ENCODE assay signal across 11 mouse cellular contexts in the genomic region with DNA sequence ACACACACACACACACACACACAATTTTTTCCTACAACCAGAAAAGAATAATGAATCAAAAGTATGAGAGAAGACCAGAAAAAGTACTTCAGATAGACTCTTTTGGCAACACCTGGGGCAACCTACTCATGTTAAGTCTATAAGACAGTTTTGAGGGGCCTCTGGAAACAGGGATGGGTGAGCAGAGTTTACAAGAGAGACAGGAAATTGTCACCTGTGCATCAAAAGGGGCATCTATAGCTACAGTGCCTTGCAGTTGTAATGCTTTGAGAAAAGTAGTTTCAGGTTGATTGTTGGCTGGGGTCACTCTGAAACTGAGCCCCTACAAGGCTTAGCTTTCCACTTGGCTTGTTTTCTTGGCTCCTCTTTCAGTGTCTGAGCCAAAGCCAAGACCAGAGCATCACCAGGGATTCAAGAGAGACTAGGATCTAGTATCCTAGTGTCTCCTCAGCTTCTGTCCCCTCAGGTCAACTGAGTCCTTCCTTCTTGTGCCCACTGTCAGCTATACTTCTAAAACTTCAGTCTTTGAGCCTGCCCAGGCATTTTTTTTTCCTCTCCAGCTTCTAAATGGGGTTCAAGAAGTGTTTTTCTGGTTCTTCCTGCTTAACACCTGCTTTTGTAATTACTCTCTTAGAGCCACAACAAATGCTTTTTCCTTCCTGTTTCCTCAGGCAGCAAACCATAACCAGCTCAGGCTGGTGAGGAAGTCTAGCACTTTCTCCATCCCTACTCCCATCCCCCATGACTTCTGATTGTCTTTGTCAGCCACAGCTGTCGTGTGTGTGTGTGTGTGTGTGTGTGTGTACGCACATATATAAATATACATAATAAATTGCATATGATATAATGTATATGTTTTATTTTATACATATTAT. TPM values are rescaled to one million over a fixed set of nuclear protein-coding genes. Genes with fewer than 3 reads are reported as not detected.
DNase-seq lines count a peak whose midpoint lies in the region; ATAC-seq and TF ChIP-seq lines count a peak whose summit lies in the region.
"Had no signal": no experiment of that assay in that cellular context is flagged by ENCODE, and none has a peak within 500 bp of the region (broad histone marks: within the 10 kb centered on the region; RNA-seq: fewer than 3 reads in every experiment).

No protein-coding gene starts in this region.

- H3K9me3 ChIP-seq in lung, postnatal 0 days (ENCODE audit: low read length): no peaks in the 10 kb centered on the region
- no peaks in the 10 kb centered on the region for H3K9me3 ChIP-seq in heart, embryonic 16.5 days (replicated peaks; ENCODE audit: control insufficient read depth, low read length)
- H3K9me3 ChIP-seq: intestine, embryonic 15.5 days had no signal

- H3K4me1 ChIP-seq in lung, postnatal 0 days (ENCODE audit: insufficient read depth, low read depth, low read length): no peaks in the 10 kb centered on the region; the same call in 1 of the 2 replicates
- H3K4me1 ChIP-seq in bone marrow, adult 2 months (ENCODE audit: control insufficient read depth, insufficient read depth, low read length): peaks cover 3% of the 10 kb centered on the region; the same call in 1 of the 2 replicates
- H3K4me1 ChIP-seq in heart, embryonic 16.5 days (ENCODE audit: control insufficient read depth, insufficient read depth, low read length): 0 out of 2 replicates have a peak, but pooled peaks cover 3% of the 10 kb centered on the region
- H3K4me1 ChIP-seq: intestine, embryonic 15.5 days had no signal

- H3K4me2 ChIP-seq in lung, postnatal 0 days (replicated peaks; ENCODE audit: low read depth, low read length): no peak overlapping the region
- no peak overlapping the region for H3K4me2 ChIP-seq in heart, embryonic 16.5 days (ENCODE audit: low read depth, low read length)
- H3K4me2 ChIP-seq: intestine, embryonic 15.5 days; lung, embryonic 14.5 days had no signal

- TF ChIP-seq EP300 in lung, postnatal 0 days (IDR thresholded peaks at IDR 0.05): no peak

- TF ChIP-seq CTCF in lung, postnatal 0 days (IDR thresholded peaks at IDR 0.05): no peak
- TF ChIP-seq CTCF in bone marrow, adult 2 months (IDR thresholded peaks at IDR 0.05; ENCODE audit: control insufficient read depth, insufficient read depth, low read length): no peak

- WGBS in lung, postnatal 0 days: 65% methylated on average over 2 of the region's 2 CpGs
- WGBS in bone marrow, adult 2 months: 34% methylated on average over 2 of the region's 2 CpGs
- WGBS in heart, embryonic 16.5 days: 70% methylated on average over 2 of the region's 2 CpGs

- no peak overlapping the region for H3K4me3 ChIP-seq in lung, postnatal 0 days (ENCODE audit: low read depth, low read length)
- no peak overlapping the region for H3K4me3 ChIP-seq in bone marrow, adult 2 months (replicated peaks; ENCODE audit: control insufficient read depth, low read depth, low read length)
- no peak overlapping the region for H3K4me3 ChIP-seq in heart, embryonic 16.5 days (ENCODE audit: low read length)
- H3K4me3 ChIP-seq: intestine, embryonic 15.5 days; left cerebral cortex, adult 2 months had no signal

- peak; percentile 31 for DNase-seq in lung, postnatal 0 days (ENCODE audit: low spot score)
- no peak for DNase-seq in lung, postnatal 14 days
- peak; percentile 72 for DNase-seq in thymus, postnatal 14 days
- DNase-seq in kidney, postnatal 25 days: no peak
- DNase-seq in testis, postnatal 14 days (ENCODE audit: low spot score): no peak
- DNase-seq: lung, embryonic 14.5 days had no signal

- ATAC-seq in lung, postnatal 0 days: no peak
- no peak for ATAC-seq in heart, embryonic 16.5 days (replicated peaks; ENCODE audit: extremely low read depth, insufficient read depth, low FRiP score)
- ATAC-seq: intestine, embryonic 15.5 days had no signal

- no peak overlapping the region for H3K27ac ChIP-seq in lung, postnatal 0 days (ENCODE audit: low read length)
- peak overlapping the region; percentile 75 for H3K27ac ChIP-seq in bone marrow, adult 2 months (ENCODE audit: control insufficient read depth, insufficient read depth, low read depth, low read length, poor library complexity)
- peak overlapping the region; percentile 68 for H3K27ac ChIP-seq in heart, embryonic 16.5 days (ENCODE audit: low read length)
- H3K27ac ChIP-seq: intestine, embryonic 15.5 days; left cerebral cortex, adult 2 months had no signal

- TF ChIP-seq POLR2A in bone marrow, adult 2 months (IDR thresholded peaks at IDR 0.05; ENCODE audit: borderline replicate concordance, control insufficient read depth, low read depth, low read length): no peak

- H3K9ac ChIP-seq in lung, postnatal 0 days (replicated peaks; ENCODE audit: low read depth): no peak overlapping the region
- no peak overlapping the region for H3K9ac ChIP-seq in heart, embryonic 16.5 days (ENCODE audit: low read length)
- H3K9ac ChIP-seq: intestine, embryonic 15.5 days; lung, embryonic 14.5 days had no signal

- no peaks in the 10 kb centered on the region for H3K27me3 ChIP-seq in lung, postnatal 0 days (replicated peaks; ENCODE audit: insufficient read depth, low read length)
- no peaks in the 10 kb centered on the region for H3K27me3 ChIP-seq in heart, embryonic 16.5 days (ENCODE audit: control insufficient read depth, insufficient read depth, low read length)
- H3K27me3 ChIP-seq: intestine, embryonic 15.5 days had no signal

- H3K36me3 ChIP-seq in lung, postnatal 0 days (ENCODE audit: insufficient read depth, low read length): no peaks in the 10 kb centered on the region
- H3K36me3 ChIP-seq in heart, embryonic 16.5 days (ENCODE audit: control insufficient read depth, insufficient read depth): no peaks in the 10 kb centered on the region
- H3K36me3 ChIP-seq: intestine, embryonic 15.5 days had no signal

RNA-seq across cellular contexts. Expression of gene Wnk1, which starts 17.4 kb away (rescaled TPM):
- 72.7 and 95.8 TPM in 2 replicates for polyA plus RNA-seq in lung, postnatal 0 days (2015; fragmentation: Nextera tagmentation; extraction: Ambion mirVana)
- 113 and 131 TPM in 2 replicates for polyA plus RNA-seq in bone marrow, adult 2 months (2011; ENCODE audit: insufficient read depth, insufficient read length, low replicate concordance, missing spikeins)
- 49.3 and 51.8 TPM in 2 replicates for polyA plus RNA-seq in heart, embryonic 16.5 days (2015; fragmentation: Nextera tagmentation; extraction: Ambion mirVana)

RNA-seq across cellular contexts. Expression of gene Ninj2, which starts 37.2 kb away (rescaled TPM):
- 0.23 and 0.44 TPM in 2 replicates for polyA plus RNA-seq in lung, postnatal 0 days (2015; fragmentation: Nextera tagmentation; extraction: Ambion mirVana)
- polyA plus RNA-seq in bone marrow, adult 2 months (2011; ENCODE audit: insufficient read depth, insufficient read length, low replicate concordance, missing spikeins): not detected in 2 replicates
- polyA plus RNA-seq in heart, embryonic 16.5 days (2015; fragmentation: Nextera tagmentation; extraction: Ambion mirVana): 0.25 TPM in 1 of 2 replicates, not detected in the other
- polyA plus RNA-seq: embryonic facial prominence, embryonic 11.5 days; intestine, embryonic 15.5 days had no signal

Comparison
In these comparisons a context has a peak if more than half of its experiments do, and no peak if none do; other contexts are left out.
1. DNase-seq: peak in lung, postnatal 0 days (single experiment) and thymus, postnatal 14 days (single experiment); none in lung, postnatal 14 days (single experiment), kidney, postnatal 25 days (0 of 2) and testis, postnatal 14 days (single experiment).